Mouse (Mus musculus) erythroblast, embryonic 14.5 days (primary cell): Measurements from ENCODE around the gene Fgf12.

Experiments used
- GATA1 ChIP-seq: IDR thresholded peaks from 2 replicates; pipeline ENCODE4 v1.6.1; 2012; ENCODE audit warnings: low read length, inconsistent platforms, mixed read lengths
- TAL1 ChIP-seq: IDR thresholded peaks from 3 replicates; pipeline ENCODE4 v1.6.1; 2012; ENCODE audit warnings: low read length, inconsistent platforms, mixed read lengths

DNA sequence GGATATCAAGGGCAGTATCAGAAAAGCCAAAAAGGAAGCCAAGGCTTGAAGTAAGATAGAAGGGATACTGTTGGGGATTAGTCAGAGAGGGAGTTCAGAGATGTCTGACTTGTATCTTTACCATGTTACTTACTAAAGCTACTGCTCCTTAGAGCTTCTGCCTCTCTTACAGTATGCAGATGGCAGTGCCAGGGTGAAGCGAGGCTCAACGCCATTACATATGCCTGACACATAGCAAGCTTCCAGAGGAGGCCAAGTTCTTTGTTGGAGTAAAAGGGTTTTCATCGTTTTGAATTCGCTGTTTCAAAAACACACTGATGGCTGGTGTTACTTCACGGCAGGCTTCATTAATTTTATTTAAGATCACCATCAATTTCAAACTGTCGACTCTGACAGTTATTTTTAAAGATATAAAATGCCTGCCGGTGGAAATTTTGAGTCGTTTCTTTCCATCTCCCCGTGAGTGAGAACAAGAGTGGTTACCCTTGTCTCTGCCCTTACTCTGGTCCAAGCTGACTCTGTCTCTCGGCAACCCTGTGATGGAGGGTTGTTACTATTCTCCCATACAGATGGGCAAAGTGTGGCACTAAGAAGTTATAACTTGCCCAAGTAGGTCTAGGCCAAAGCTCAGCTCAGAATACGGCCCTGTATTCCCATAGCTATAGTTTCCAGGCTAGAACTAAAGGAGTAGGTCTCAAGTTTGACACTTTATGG, 121.9 kb downstream of the Fgf12 start:
- TF ChIP-seq GATA1 (no peak), TAL1 (no peak)
